Mouse (Mus musculus) left cerebral cortex, adult 11 months (tissue): ENCODE data around the gene Gm42372.

Experiments
- DNase-seq: peaks from one replicate; pipeline ENCODE4 v3.0.0; 2022; ENCODE audit warnings: low spot score

Gm42372 gene

DNA sequence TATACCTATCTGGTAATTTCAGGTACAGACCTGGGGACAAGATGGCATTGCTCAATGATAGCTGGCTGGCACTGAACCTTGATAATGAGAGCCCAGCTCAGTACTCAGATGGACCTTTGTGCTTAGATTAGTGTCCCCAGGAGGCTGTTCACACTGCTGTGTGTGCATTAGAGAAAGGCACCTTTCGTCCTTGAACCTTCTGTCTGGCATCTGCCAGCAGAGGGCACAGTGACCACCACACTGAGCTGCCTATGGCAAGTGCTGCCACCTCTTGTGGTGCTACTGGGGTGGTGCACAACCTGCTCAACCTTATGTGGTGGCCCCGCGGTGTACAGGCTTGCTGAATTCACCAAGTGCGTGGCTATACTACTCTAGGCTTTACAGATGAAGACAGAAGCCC is 24.4 kb downstream of the Gm42372 start:
- no peak for DNase-seq

- no peak for DNase-seq
These were observed 26.6 kb downstream of the Gm42372 start for GRCm38 (mm10) chr7:17009326-17010009.

- DNase-seq: no peak
These were observed 27.1 kb downstream of the Gm42372 start for GRCm38 (mm10) chr7:17010010-17010347.

- no peak for DNase-seq
These were observed 29.2 kb downstream of the Gm42372 start for GRCm38 (mm10) chr7:17011909-17012590.

GRCm38 (mm10) chr7:17015381-17015780 is 32.5 kb downstream of the Gm42372 start:
- no peak for DNase-seq

- peak; percentile 91 for DNase-seq
These were observed 34.1 kb downstream of the Gm42372 start for GRCm38 (mm10) chr7:17017036-17017435.

- DNase-seq: no peak
These were observed 35.0 kb downstream of the Gm42372 start for GRCm38 (mm10) chr7:17017921-17018320.

DNA sequence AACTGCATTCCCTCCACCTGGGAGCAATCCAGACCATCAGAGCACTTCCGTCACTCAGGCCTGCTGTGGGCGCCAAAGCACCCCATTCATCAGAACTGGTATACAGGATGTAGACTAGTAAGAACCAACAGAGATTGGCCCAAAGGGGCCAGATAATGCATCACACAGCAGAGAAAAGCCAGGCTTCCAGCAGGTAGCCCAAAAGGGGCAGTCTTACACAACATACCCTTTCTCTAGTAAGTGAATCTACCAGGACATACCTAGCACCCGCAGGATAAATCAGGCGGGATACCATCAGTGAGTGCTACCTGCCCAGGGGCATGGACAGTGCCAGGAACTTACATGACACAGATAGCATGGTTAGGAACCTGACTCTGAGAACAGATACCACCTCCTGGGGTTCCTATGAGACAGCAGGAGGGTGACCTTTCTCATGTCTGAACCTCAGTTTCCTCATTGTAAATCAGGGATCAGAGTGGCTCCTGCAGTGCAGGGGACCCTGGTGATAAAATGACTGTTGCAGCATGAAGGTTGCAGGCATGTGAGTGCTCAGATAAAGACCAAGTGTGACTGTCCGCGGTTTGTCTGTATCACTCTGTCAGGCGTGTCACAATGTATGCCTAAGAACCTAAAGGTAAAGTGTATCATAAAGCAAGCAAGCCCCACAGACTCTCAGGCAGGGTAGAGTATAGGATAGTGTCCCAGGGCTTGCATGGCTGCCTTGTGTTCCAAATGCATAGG is 36.7 kb downstream of the Gm42372 start:
- no peak for DNase-seq

- DNase-seq: no peak
These were observed 39.3 kb downstream of the Gm42372 start for GRCm38 (mm10) chr7:17022176-17022575.

DNA sequence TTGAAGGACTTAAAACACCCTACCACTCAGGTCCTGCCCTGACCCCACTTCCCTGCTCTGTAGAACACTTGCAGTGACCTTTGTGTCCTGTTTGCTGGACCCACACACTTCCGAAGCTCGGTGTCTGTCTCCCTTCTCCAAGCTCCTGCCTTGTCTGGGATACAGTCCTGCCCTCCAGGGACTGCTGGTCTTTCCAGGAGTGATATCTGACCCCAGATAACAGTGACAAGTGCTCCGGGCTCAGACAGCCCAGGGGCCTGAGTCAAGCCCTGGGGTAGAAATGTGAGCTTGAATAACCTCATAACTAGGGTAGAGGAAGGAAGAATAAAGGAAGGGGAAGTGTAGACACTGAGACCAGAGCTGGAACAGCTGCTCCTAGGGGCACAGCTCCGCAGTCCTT is 40.8 kb downstream of the Gm42372 start:
- no peak for DNase-seq

GRCm38 (mm10) chr7:17024141-17024540 is 41.3 kb downstream of the Gm42372 start:
- DNase-seq: no peak

GRCm38 (mm10) chr7:17024814-17025504 is 42.1 kb downstream of the Gm42372 start:
- DNase-seq: no peak

- no peak for DNase-seq
These were observed 42.6 kb downstream of the Gm42372 start for GRCm38 (mm10) chr7:17025505-17025894.

GRCm38 (mm10) chr7:17025896-17026622 is 43.2 kb downstream of the Gm42372 start:
- no peak for DNase-seq

DNA sequence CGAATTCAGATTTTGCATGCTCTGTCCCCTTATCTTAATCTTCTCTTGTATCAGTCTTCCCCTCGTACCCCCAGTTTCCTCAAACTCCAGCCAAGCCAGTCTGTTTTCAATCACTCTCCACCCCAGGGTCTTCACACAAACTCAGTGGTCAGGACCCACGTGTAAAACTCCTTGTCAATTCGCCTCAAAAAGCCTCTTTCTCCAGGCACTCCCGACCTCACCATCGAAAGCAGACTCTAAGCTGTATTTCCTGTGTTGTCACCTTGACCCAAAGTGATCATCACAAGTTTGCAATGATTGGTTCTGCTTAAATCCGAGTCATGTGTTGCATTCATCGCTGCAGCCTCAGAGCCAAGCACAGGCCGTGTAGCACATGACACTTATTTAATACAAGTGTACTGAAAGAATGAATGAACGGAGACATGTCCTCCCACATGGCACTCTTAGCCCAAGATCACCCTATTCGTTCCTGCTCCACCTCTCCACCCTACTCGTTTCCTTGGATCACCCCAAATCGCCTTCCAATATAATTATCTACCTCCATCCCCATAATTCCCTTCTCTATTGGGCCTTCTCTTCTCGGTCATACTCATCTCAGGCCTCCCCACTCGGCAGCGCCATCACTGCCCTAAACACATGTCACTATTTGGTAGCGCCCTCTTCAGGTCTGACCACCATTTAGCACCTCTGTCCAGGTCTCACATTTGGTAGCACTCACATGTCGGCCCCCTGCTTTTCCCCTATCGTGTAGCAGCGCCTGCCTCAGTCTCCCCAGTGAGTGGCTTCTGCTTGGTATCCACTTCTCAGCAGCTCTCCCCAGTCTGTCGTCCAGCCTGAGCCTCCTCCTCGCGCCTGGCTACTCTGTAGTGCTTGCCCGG is 44.1 kb downstream of the Gm42372 start:
- peak; percentile 74 for DNase-seq

DNA sequence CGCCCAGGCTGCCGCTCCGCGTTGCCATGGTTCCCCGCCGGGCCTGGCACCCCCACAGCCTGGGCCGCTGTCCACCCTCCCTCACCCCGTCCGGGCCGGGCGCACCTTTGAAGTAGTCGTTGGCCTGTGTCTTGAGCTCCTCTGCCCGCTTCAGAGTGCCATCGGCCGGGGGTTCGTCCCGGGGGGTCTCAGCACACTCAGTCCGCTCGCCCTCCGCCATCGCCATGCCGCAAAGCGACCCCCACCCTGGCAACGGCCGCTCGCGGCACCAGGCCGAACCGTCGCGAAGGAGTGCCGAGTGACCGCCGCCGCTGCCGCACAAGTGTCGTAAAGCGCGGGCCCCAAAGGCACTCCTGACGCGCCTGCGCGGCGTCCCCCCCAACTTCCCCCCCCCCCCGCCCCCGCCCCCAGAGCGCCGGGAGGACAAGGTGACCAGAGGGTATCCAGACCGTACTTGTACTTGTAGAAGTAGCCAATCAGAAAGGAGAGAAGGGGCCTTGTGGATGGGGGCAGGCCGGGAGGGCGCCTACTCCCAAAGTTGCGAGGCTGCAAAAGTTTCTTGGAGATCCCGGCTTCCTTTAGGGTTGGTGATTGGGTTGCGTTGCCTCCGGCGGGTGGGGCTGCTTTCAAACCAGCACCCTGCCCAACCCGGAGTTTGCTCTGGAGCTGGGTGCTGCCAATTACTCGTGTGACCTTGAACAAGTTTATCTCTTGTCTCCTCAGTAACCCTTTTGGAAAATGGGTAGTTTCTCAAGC is 44.9 kb downstream of the Gm42372 start, which contains the start of gene Ppp5c:
TSS of gene Ppp5c (minus strand) at position 337 of the 756 bp plus-strand sequence.
- DNase-seq: peak; percentile 74

DNA sequence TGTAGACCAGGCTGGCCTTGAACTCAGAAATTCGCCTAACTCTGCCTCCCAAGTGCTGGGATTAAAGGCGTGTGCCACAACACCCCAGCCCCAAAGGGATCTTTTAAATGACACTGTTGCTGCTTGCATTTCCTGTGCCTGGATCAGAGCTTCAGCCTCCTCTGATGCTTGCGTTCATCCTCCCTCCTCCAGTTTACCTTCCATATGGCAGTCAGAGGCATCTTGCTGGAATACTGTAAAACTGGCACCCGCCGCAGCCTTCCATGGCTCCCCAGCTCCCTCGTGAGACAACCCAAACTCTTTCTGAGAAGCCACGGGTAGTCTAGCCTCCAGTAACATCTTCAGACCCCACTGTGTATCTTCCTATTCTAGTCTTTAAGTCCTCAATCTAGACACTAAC is 46.0 kb downstream of the Gm42372 start:
- DNase-seq: no peak

GRCm38 (mm10) chr7:17030239-17030638 is 47.4 kb downstream of the Gm42372 start:
- DNase-seq: no peak
